Mouse (Mus musculus): ENCODE data around the gene Armh3. TPM values are rescaled to one million over a fixed set of nuclear protein-coding genes. Genes with fewer than 3 reads are reported as not detected.

The Armh3 gene
- total RNA-seq, 2 experiments from 2014 or later: 19.0 to 20.6 TPM

DNA sequence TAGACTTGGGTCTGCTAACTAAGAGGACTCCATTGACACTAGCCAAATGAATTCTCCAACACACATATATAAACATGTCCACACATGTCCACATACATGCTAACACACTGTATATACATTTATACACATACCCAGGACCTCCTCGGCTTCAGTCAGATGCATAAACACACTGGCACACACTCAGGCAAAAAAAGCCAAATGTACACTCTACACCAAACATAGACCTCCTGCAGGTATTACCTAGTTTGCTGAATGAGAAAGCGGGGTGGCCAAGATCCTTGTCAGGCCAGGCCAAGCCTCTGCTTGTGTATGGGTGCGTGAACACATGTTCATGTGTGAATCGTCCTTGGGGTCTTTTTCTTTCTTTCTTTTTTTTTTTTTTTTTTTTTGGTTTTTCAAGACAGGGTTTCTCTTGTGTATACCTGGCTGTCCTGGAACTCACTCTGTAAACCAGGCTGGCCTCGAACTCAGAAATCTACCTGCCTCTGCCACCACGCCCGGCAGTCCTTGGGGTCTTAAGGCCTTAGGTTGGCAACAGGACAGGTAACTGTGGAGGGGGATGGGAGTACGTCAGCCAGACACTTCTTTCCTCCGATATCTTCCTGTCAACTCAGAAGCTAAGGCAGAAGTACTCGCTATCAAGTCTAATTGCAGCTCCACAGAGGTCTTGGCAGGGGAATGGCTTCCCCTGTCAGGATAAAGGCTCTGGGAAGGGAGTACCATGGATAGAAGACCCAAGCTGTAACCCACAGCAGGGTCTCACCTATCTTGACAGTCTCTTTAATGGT lies 32.1 kb upstream of the Armh3 start:
- no peak for DNase-seq (ENCODE audit: low spot score in 2 of 2)
- no peak for TF ChIP-seq CTCF (conservative IDR thresholded peaks at IDR 0.05)

DNA sequence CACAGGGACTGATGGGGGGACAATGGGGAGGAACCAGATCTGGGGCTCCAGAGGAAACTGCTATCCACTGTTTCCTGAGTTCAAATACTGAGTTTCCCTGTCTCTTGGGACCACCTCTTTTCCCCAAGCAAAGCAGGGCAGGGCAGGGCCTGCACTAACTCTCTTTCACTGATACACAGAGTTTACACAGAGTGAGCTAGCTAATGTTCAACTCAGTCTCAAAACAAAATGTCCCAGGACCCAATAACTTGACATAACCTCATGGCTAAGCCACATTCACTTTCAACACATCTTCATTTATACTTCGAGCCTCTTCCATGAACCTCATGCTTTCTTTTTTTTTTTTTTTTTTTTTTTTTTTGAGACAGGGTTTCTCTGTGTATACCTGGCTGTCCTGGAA lies 31.4 kb upstream of the Armh3 start:
- Histone ChIP-seq H3K4me3 (no peak overlapping the region), H3K27ac (no peak overlapping the region)
- no peak for DNase-seq (ENCODE audit: low spot score in 2 of 2)
- TF ChIP-seq CTCF (conservative IDR thresholded peaks at IDR 0.05): no peak

More for the DNA sequence above, 32.1 kb upstream of the Armh3 start:
- Histone ChIP-seq H3K27ac (no peak overlapping the region), H3K4me3 (no peak overlapping the region)

DNA sequence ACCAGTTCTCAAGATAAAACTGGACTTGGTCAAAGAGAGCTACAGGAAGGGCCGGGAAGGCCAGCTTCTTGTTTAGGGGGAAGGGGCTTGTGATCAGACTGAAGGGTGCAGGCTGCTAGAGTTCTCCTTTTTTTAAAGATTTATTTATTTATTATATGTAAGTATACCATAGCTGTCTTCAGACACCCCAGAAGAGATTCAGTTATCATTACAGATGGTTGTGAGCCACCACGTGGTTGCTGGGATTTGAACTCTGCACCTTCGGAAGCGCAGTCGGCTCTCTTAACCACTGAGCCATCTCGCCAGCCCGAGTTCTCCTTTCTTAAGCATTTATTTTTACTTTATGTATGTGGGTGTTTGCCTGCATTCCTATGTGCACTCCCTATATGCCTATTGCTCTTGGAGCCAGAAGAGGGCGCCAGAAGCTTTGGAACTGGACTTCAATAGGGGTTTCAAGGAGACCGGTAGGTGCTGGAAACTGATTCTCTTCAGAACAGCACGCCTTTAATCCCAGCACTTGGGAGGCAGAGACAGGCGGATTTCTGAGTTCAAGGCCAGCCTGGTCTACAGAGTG lies 30.5 kb upstream of the Armh3 start:
- TF ChIP-seq CTCF (conservative IDR thresholded peaks at IDR 0.05): peak; percentile 55
- H3K27ac ChIP-seq: no peak overlapping the region
- H3K4me3 ChIP-seq: no peak overlapping the region
- no peak for DNase-seq (ENCODE audit: low spot score in 2 of 2)

GRCm38 (mm10) chr19:46026567-46026966 lies 28.3 kb upstream of the Armh3 start:
- Histone ChIP-seq H3K27ac (no peak overlapping the region), H3K4me3 (no peak overlapping the region)
- no peak for DNase-seq (ENCODE audit: low spot score in 2 of 2)
- no peak for TF ChIP-seq CTCF (conservative IDR thresholded peaks at IDR 0.05)

DNA sequence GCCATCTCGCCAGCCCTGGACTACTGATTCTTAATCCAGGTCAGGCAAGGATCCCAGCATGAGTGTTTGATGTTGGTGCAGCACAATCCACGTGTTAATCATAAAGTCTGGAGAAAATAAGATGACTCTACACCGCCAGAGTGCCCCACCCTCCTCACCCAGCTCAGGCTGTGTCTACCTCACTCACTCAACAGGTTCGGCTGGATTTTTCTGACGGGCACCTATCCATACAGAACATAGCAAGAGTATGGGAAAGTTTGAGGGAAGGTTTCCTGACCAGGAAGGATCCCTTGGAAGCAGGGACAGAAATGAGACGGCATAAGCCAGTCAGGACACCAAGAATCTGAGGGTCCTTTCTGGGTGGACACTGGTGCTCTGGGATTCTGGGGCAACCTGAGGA lies 26.7 kb upstream of the Armh3 start:
- H3K4me3 ChIP-seq: no peak overlapping the region
- DNase-seq (ENCODE audit: low spot score in 2 of 2): no peak
- no peak for TF ChIP-seq CTCF (conservative IDR thresholded peaks at IDR 0.05)
- no peak overlapping the region for H3K27ac ChIP-seq

DNA sequence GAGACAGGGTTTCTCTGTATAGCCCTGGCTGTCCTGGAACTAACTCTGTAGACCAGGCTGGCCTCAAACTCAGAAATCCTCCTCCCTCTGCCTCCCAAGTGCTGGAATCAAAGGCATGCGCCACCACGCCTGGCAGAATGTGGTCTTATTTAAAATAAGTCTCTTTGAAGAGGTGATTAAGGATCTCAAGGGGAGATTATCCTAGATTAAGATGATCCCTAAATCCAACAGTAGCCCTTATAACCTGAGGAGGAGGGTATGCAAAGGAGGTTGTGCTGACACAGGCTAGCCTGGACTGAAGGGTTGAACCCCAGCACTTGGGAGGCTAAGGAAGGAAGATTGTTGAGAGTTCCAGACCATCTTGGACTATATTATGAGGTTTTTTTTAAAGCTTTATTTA lies 17.7 kb upstream of the Armh3 start:
- DNase-seq (ENCODE audit: low spot score in 2 of 2): no peak
- no peak overlapping the region for H3K4me3 ChIP-seq
- TF ChIP-seq CTCF (conservative IDR thresholded peaks at IDR 0.05): no peak

GRCm38 (mm10) chr19:46014572-46015178 lies 16.4 kb upstream of the Armh3 start:
- no peak overlapping the region for H3K27ac ChIP-seq
- H3K4me3 ChIP-seq: no peak overlapping the region
- peak; percentile 98 for TF ChIP-seq CTCF (conservative IDR thresholded peaks at IDR 0.05)

More for the DNA sequence above, 17.7 kb upstream of the Armh3 start:
- no peak overlapping the region for H3K27ac ChIP-seq

DNA sequence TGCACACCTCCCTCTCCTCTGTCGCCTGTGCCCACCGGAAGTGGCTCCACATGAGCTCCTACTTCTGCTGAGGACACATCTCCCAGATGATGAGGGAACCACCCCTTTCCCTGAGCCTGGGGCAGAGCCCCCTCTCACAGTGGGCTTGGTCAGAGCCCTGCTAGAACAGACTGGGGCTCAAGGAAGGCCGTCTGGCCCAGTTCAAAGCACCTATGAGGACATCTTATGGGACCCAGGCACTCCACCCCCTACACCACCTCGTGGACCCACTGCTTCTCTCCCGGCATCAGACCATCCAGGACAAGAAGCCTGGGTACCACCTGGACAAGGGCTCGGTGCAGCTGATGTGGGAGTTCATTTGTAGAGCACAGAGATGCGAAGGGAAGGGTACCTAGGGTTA lies 7.4 kb upstream of the Armh3 start:
- no peak for DNase-seq (ENCODE audit: low spot score in 2 of 2)
- H3K4me3 ChIP-seq: no peak overlapping the region
- TF ChIP-seq CTCF (conservative IDR thresholded peaks at IDR 0.05): no peak
- no peak overlapping the region for H3K27ac ChIP-seq

More at GRCm38 (mm10) chr19:46014572-46015178, 16.4 kb upstream of the Armh3 start:
- DNase-seq (ENCODE audit: low spot score in 2 of 2): peak; percentile 81 to 86

GRCm38 (mm10) chr19:46004814-46005466 lies 6.7 kb upstream of the Armh3 start:
- no peak overlapping the region for H3K27ac ChIP-seq
- no peak for DNase-seq (ENCODE audit: low spot score in 2 of 2)
- TF ChIP-seq CTCF (conservative IDR thresholded peaks at IDR 0.05): no peak

GRCm38 (mm10) chr19:46003371-46004226 lies 5.3 kb upstream of the Armh3 start, which contains the start of gene Hps6:
TSS of gene Hps6 (plus strand) at chr19:46003508.
- peak; percentile 50 for TF ChIP-seq CTCF (conservative IDR thresholded peaks at IDR 0.05)
- Histone ChIP-seq H3K4me3 (peak within 1 kb of the TSS; percentile 86), H3K27ac (peak within 1 kb of the TSS; percentile 74)
- peak; percentile 60 to 64 for DNase-seq (ENCODE audit: low spot score in 2 of 2)

More at GRCm38 (mm10) chr19:46004814-46005466, 6.7 kb upstream of the Armh3 start:
- no peak overlapping the region for H3K4me3 ChIP-seq

DNA sequence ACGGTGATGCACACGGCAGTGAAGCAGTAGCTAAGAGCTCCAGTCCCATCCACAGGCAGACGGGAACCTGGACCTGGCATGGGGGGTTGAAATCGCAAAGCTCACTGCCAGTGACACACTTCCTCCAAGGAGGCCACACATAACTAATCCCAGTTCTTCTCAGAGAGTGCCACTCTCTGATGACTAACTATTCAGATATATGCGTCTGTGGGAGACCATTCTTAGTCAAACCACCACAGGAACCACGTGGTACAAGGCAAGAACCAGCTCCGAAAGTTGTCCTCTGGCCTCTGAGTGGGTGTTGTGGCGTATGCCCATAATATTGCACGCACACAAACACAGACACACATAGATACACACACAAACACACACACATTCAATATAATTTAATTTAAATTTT lies 4.0 kb upstream of the Armh3 start:
- no peak overlapping the region for H3K4me3 ChIP-seq
- no peak for DNase-seq (ENCODE audit: low spot score in 2 of 2)
- no peak overlapping the region for H3K27ac ChIP-seq
- TF ChIP-seq CTCF (conservative IDR thresholded peaks at IDR 0.05): no peak

GRCm38 (mm10) chr19:45999378-45999777 lies 1.1 kb upstream of the Armh3 start:
- TF ChIP-seq CTCF (conservative IDR thresholded peaks at IDR 0.05): no peak
- Histone ChIP-seq H3K27ac (no peak overlapping the region), H3K4me3 (no peak overlapping the region)
- no peak for DNase-seq (ENCODE audit: low spot score in 2 of 2)
